Mouse (Mus musculus): ENCODE measurements at regions not wholly inside any gene's neighbourhood (a gene's known extent, or its start where the extent isn't known, plus 50 kb on each side); places are given as distances from the start of the nearest gene placed in this dataset.
"Not testable (repeated sequence)": the region's sequence is repeated elsewhere in the genome, so short reads cannot be mapped to it uniquely, and the experiment has no call there.

GRCm38 (mm10) chr16:30709975-30710374 lies 110.5 kb downstream of the Fam43a start:
- Histone ChIP-seq H3K27me3 (ENCODE audit: control insufficient read depth, insufficient read depth, low read length) (no peaks in the 10 kb centered on the region), H3K4me1 (ENCODE audit: control insufficient read depth, insufficient read depth, low read length) (no peaks in the 10 kb centered on the region), H3K36me3 (ENCODE audit: control insufficient read depth, insufficient read depth, low read length) (no peaks in the 10 kb centered on the region), H3K27ac (no peak overlapping the region), H3K4me3 (no peak overlapping the region), H3K79me2 (replicated peaks; ENCODE audit: control insufficient read depth, insufficient read depth, low read length) (no peaks in the 10 kb centered on the region), H3K9ac (ENCODE audit: low read depth, low read length) (no peak overlapping the region)
- no peak for DNase-seq
- intact Hi-C loops (cut with DNase I) = no loop called here
- WGBS = 96% methylated on average over 2 of the region's 2 CpGs
- TF ChIP-seq EP300 (IDR thresholded peaks at IDR 0.05; ENCODE audit: insufficient read depth, low read depth, low read length) (no peak), CTCF (IDR thresholded peaks at IDR 0.05) (no peak), POLR2A (IDR thresholded peaks at IDR 0.05; ENCODE audit: insufficient read depth, low read depth, low read length) (no peak)

- no peaks in the 10 kb centered on the region for H3K27me3 ChIP-seq (ENCODE audit: control insufficient read depth, insufficient read depth, low read length)
- no peaks in the 10 kb centered on the region for H3K79me2 ChIP-seq (replicated peaks; ENCODE audit: control insufficient read depth, insufficient read depth, low read length)
- no peaks in the 10 kb centered on the region for H3K36me3 ChIP-seq (ENCODE audit: control insufficient read depth, insufficient read depth, low read length)
- no peak overlapping the region for H3K27ac ChIP-seq
- 90% methylated on average over 6 of the region's 6 CpGs for WGBS
- DNase-seq = no peak
- intact Hi-C loops (cut with DNase I) = no loop called here
- H3K9ac ChIP-seq (ENCODE audit: low read depth, low read length) = no peak overlapping the region
- no peak overlapping the region for H3K4me3 ChIP-seq
- no peaks in the 10 kb centered on the region for H3K4me1 ChIP-seq (ENCODE audit: control insufficient read depth, insufficient read depth, low read length)
- TF ChIP-seq CTCF (IDR thresholded peaks at IDR 0.05) (no peak), EP300 (IDR thresholded peaks at IDR 0.05; ENCODE audit: insufficient read depth, low read depth, low read length) (no peak), POLR2A (IDR thresholded peaks at IDR 0.05; ENCODE audit: insufficient read depth, low read depth, low read length) (no peak)
Measured at GRCm38 (mm10) chr16:30712570-30712969, 113.0 kb downstream of the Fam43a start.

GRCm38 (mm10) chr16:30717577-30717976 lies 118.1 kb downstream of the Fam43a start:
- DNase-seq; H3K79me2 ChIP-seq (replicated peaks; ENCODE audit: control insufficient read depth, insufficient read depth, low read length); H3K4me1 ChIP-seq (ENCODE audit: control insufficient read depth, insufficient read depth, low read length); H3K9ac ChIP-seq (ENCODE audit: low read depth, low read length); H3K27me3 ChIP-seq (ENCODE audit: control insufficient read depth, insufficient read depth, low read length); intact Hi-C loops (cut with DNase I); H3K4me3 ChIP-seq; H3K27ac ChIP-seq; H3K36me3 ChIP-seq (ENCODE audit: control insufficient read depth, insufficient read depth, low read length): not testable (repeated sequence)

GRCm38 (mm10) chr16:30720791-30721190 lies 121.3 kb downstream of the Fam43a start:
- WGBS = 88% methylated on average over 6 of the region's 6 CpGs
- Histone ChIP-seq H3K27me3 (ENCODE audit: control insufficient read depth, insufficient read depth, low read length) (no peaks in the 10 kb centered on the region), H3K9ac (ENCODE audit: low read depth, low read length) (no peak overlapping the region), H3K4me1 (ENCODE audit: control insufficient read depth, insufficient read depth, low read length) (peaks cover 2% of the 10 kb centered on the region; the same call in 1 of the 2 replicates), H3K36me3 (ENCODE audit: control insufficient read depth, insufficient read depth, low read length) (no peaks in the 10 kb centered on the region), H3K4me3 (no peak overlapping the region), H3K27ac (no peak overlapping the region), H3K79me2 (replicated peaks; ENCODE audit: control insufficient read depth, insufficient read depth, low read length) (no peaks in the 10 kb centered on the region)
- intact Hi-C loops (cut with DNase I) = no loop called here
- no peak for TF ChIP-seq CTCF (IDR thresholded peaks at IDR 0.05)
- no peak for TF ChIP-seq POLR2A (IDR thresholded peaks at IDR 0.05; ENCODE audit: insufficient read depth, low read depth, low read length)
- no peak for TF ChIP-seq EP300 (IDR thresholded peaks at IDR 0.05; ENCODE audit: insufficient read depth, low read depth, low read length)
- no peak for DNase-seq

DNA sequence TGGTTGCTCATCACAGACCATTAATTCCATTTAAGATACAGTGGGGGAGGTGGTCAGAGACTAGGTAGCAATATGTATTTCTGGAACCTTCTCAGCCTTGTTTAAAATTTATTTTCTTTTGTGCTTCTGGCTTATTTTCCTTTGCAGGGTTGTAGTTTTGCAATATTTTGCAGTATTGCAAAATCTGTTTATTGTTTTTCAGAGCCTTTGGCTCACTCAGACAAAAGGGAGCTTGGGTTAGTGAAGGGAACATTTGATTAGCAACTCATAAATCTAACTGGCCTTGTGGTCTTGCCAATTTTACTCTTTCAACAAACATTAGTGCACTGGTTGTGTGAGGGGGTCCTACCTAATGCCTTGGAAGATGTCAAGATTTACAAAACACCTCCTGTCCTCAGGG lies 121.7 kb downstream of the Fam43a start:
- TF ChIP-seq CTCF (IDR thresholded peaks at IDR 0.05) (no peak), EP300 (IDR thresholded peaks at IDR 0.05; ENCODE audit: insufficient read depth, low read depth, low read length) (no peak), POLR2A (IDR thresholded peaks at IDR 0.05; ENCODE audit: insufficient read depth, low read depth, low read length) (no peak)
- intact Hi-C loops (cut with DNase I) = no loop called here

DNA sequence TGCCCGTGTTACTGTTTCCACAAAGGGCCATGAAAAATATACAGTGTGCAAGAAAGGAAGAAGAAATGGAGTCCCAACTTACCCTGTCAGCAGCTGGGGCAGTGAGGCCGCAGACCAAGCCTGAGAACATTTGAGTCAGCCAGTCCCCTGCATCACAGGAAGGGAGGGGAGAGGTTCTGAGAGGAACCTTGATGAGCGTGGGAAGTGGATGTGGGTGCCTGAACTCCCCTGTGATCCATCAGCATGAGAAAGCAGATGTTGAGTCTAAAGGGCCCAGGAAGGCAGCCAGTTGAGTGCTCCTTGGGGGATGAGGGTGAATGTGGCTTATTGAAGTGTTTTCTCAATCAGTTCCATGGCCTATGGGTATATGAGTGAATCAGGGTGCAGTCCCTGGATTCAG lies 122.8 kb downstream of the Fam43a start:
- Histone ChIP-seq H3K4me3 (no peak overlapping the region), H3K27ac (peak overlapping the region; percentile 50), H3K27me3 (ENCODE audit: control insufficient read depth, insufficient read depth, low read length) (no peaks in the 10 kb centered on the region), H3K9ac (ENCODE audit: low read depth, low read length) (no peak overlapping the region), H3K36me3 (ENCODE audit: control insufficient read depth, insufficient read depth, low read length) (no peaks in the 10 kb centered on the region), H3K4me1 (ENCODE audit: control insufficient read depth, insufficient read depth, low read length) (peaks cover 2% of the 10 kb centered on the region; the same call in 1 of the 2 replicates), H3K79me2 (replicated peaks; ENCODE audit: control insufficient read depth, insufficient read depth, low read length) (no peaks in the 10 kb centered on the region)
- WGBS = 48% methylated on average over 3 of the region's 3 CpGs
- no peak for TF ChIP-seq CTCF (IDR thresholded peaks at IDR 0.05)
- peak; percentile 55; the same call in 1 of the 2 replicates for TF ChIP-seq EP300 (IDR thresholded peaks at IDR 0.05; ENCODE audit: insufficient read depth, low read depth, low read length)
- TF ChIP-seq POLR2A (IDR thresholded peaks at IDR 0.05; ENCODE audit: insufficient read depth, low read depth, low read length) = peak; percentile 44; the same call in 1 of the 2 replicates
- intact Hi-C loops (cut with DNase I) = no loop called here
- DNase-seq = peak; percentile 36 to 49

More for the DNA sequence above, 121.7 kb downstream of the Fam43a start:
- H3K36me3 ChIP-seq (ENCODE audit: control insufficient read depth, insufficient read depth, low read length) = no peaks in the 10 kb centered on the region
- H3K27me3 ChIP-seq (ENCODE audit: control insufficient read depth, insufficient read depth, low read length) = no peaks in the 10 kb centered on the region
- H3K9ac ChIP-seq (ENCODE audit: low read depth, low read length) = 0 out of 2 replicates have a peak overlapping the region, but pooled peaks have one; percentile 10
- peak overlapping the region; percentile 50; the same call in 1 of the 2 replicates for H3K27ac ChIP-seq
- no peak for DNase-seq
- no peaks in the 10 kb centered on the region for H3K79me2 ChIP-seq (replicated peaks; ENCODE audit: control insufficient read depth, insufficient read depth, low read length)
- no peak overlapping the region for H3K4me3 ChIP-seq
- peaks cover 2% of the 10 kb centered on the region; the same call in 1 of the 2 replicates for H3K4me1 ChIP-seq (ENCODE audit: control insufficient read depth, insufficient read depth, low read length)
